Mouse (Mus musculus) limb, embryonic 14.5 days (tissue): ENCODE data around the gene Camta1. TPM values are rescaled to one million over a fixed set of nuclear protein-coding genes. Genes with fewer than 3 reads are reported as not detected.

ENCODE experiments used
- ATAC-seq: fragments of 200-750 bp; cut with Nextera tagmentation; 2 replicates; pipeline ENCODE4 v1.8.0; 2017; ENCODE audit warnings: low read depth, moderate number of reproducible peaks, moderate TSS enrichment; ENCODE audit not compliant: low FRiP score
- DNase-seq: peaks from one replicate; pipeline ENCODE4 v3.0.0-alpha.2; 2015; ENCODE audit warnings: low spot score
- H3K27ac ChIP-seq: fragments of 300-500 bp; sonication (generic); replicated peaks from 2 replicates; pipeline ENCODE4 v1.5.1; 2014; ENCODE audit warnings: low read depth, mild to moderate bottlenecking, low read length, moderate library complexity, mixed read lengths
- H3K27me3 ChIP-seq: fragments of 300-500 bp; sonication (generic); 2 replicates; pipeline ENCODE4 v1.6.1; 2014; ENCODE audit warnings: low read length, mixed read lengths; ENCODE audit not compliant: control insufficient read depth, insufficient read depth
- H3K36me3 ChIP-seq: fragments of 300-500 bp; sonication (generic); 2 replicates; pipeline ENCODE4 v1.6.1; 2014; ENCODE audit warnings: mild to moderate bottlenecking, low read length, moderate library complexity, mixed read lengths; ENCODE audit not compliant: control insufficient read depth, insufficient read depth
- H3K4me1 ChIP-seq: fragments of 300-500 bp; sonication (generic); 2 replicates; pipeline ENCODE4 v1.6.1; 2014; ENCODE audit warnings: antibody characterized with exemption, low read length, mixed read lengths; ENCODE audit not compliant: control insufficient read depth, insufficient read depth
- H3K4me2 ChIP-seq: fragments of 300-500 bp; sonication (generic); replicated peaks from 2 replicates; pipeline ENCODE4 v1.6.1; 2014; ENCODE audit warnings: low read depth, mild to moderate bottlenecking, low read length, moderate library complexity; ENCODE audit not compliant: severe bottlenecking
- H3K4me3 ChIP-seq: fragments of 300-500 bp; sonication (generic); replicated peaks from 2 replicates; pipeline ENCODE4 v1.5.1; 2014; ENCODE audit warnings: low read length
- H3K9ac ChIP-seq: fragments of 300-500 bp; sonication (generic); 2 replicates; pipeline ENCODE4 v1.6.1; 2014; ENCODE audit warnings: mild to moderate bottlenecking, low read depth, low read length, moderate library complexity; ENCODE audit not compliant: severe bottlenecking
- H3K9me3 ChIP-seq: fragments of 300-500 bp; sonication (generic); 2 replicates; pipeline ENCODE4 v1.6.1; 2016; ENCODE audit warnings: low read length; ENCODE audit not compliant: control insufficient read depth
- POLR2A ChIP-seq: fragments of 200-500 bp; IDR thresholded peaks from 2 replicates; pipeline ENCODE4 v1.8.0; 2012; ENCODE audit warnings: inconsistent platforms, mild to moderate bottlenecking, moderate library complexity, borderline replicate concordance; ENCODE audit not compliant: insufficient read depth, insufficient read length; ENCODE audit errors: extremely low read depth
- WGBS: fragments of 180-500 bp; shearing (Covaris S2); extraction: QIAGEN DNeasy Blood & Tissue Kit; methylation state at CpG from one replicate; pipeline ENCODE4 v1.1.7; 2014; 5-methylcytosine and 5-hydroxymethylcytosine counted together
- polyA plus RNA-seq, 2 experiments: library from polyadenylated mRNA; depleted of rRNA in 1 of 2; stranded (reverse) in 1 of 2; unstranded in 1 of 2; fragments of >200 nt; fragmentation: Nextera tagmentation in 1 of 2; extraction: Ambion mirVana in 1 of 2; gene quantifications; 2 replicates each; pipeline versions ENCODE4 v1.2.1 to v1.2.3; 2012 to 2014

Gene Camta1
- polyA plus RNA-seq, 2 experiments: 28.6 to 78.8 TPM

DNA sequence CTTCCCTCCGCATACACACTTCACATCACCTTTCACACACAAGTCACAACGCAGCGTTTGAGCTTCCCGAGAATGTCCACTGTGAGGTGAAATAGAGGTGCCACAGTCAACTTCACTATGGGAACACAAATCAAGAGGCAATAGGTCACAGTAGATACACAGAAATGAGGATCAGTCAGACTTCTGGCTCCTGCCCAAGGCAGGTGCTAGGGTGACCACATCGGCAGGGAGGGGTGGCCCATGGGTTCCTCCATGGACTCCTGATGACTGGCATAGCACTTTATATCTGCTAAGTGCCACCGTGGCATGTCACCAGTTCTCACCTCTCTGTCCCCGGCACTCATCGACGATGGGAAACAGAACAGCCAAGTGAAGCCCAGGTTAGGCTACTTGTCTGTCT is 863.0 kb downstream of the Camta1 start:
- H3K27ac ChIP-seq: no peak overlapping the region
- no peak overlapping the region for H3K9ac ChIP-seq
- no peaks in the 10 kb centered on the region for H3K27me3 ChIP-seq
- 0 out of 2 replicates have a peak, but pooled peaks cover 2% of the 10 kb centered on the region for H3K36me3 ChIP-seq
- no peaks in the 10 kb centered on the region for H3K4me1 ChIP-seq
- WGBS: 91% methylated on average over 9 of the region's 9 CpGs
- H3K4me2 ChIP-seq: no peak overlapping the region
- DNase-seq (no peak), ATAC-seq (no peak)
- H3K4me3 ChIP-seq: no peak overlapping the region
- TF ChIP-seq POLR2A: no peak
- H3K9me3 ChIP-seq: no peaks in the 10 kb centered on the region

DNA sequence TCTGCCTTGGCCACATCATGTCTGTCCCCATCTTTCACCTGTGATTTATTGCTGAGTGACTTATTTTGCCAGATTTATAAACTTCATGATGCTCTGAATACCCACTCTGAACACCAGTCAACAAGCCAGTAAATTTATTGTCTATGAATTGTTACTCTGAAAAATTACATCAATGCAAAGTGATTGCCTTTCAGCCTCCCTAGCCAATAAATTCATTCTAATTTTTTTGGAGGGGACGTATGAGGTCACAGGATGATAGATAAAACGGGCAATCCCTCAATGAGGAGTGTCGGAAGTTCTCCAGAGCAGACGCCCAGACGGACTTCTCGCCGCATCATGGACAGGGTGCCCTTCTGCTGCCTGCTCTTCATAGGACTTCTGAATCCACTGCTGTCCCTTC is 864.9 kb downstream of the Camta1 start, which contains the start of gene Uts2:
Uts2 (plus strand) TSS at position 301 of the 400 bp plus-strand sequence.
- H3K4me2 ChIP-seq: no peak within 1 kb of the TSS
- DNase-seq (no peak), ATAC-seq (no peak)
- H3K36me3 ChIP-seq: no peaks in the 10 kb centered on the region
- no peak within 1 kb of the TSS for H3K4me3 ChIP-seq
- no peak within 1 kb of the TSS for H3K27ac ChIP-seq
- H3K27me3 ChIP-seq: no peaks in the 10 kb centered on the region
- no peaks in the 10 kb centered on the region for H3K4me1 ChIP-seq
- no peak for TF ChIP-seq POLR2A
- WGBS: 88% methylated on average over 7 of the region's 7 CpGs
- H3K9me3 ChIP-seq: no peaks in the 10 kb centered on the region
- H3K9ac ChIP-seq: no peak within 1 kb of the TSS

DNA sequence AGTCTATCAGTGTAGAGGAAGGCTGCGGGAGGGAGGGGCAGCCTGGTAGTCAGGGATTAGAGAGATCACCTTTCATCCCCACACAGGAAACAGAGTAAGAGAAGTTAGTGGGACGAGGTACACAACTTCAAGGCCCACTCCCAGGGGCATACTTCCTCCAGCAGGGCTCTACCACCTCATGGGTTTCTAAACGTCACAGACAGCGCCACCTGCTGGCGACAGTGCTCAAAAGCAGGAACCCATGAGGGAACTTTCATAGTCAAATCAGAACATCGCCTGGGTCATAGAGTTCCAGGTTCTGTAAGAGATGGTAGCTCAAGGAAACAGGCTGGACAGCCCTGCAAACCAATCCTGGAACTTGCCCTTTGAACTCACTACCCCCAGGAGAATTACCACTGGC is 871.5 kb downstream of the Camta1 start:
- ATAC-seq (no peak), DNase-seq (no peak)
- H3K4me3 ChIP-seq: no peak overlapping the region
- no peak for TF ChIP-seq POLR2A
- WGBS: 40% methylated on average over 6 of the region's 6 CpGs
- no peaks in the 10 kb centered on the region for H3K36me3 ChIP-seq
- no peak overlapping the region for H3K4me2 ChIP-seq
- no peaks in the 10 kb centered on the region for H3K4me1 ChIP-seq
- no peaks in the 10 kb centered on the region for H3K9me3 ChIP-seq
- H3K9ac ChIP-seq: no peak overlapping the region
- H3K27me3 ChIP-seq: no peaks in the 10 kb centered on the region
- no peak overlapping the region for H3K27ac ChIP-seq

DNA sequence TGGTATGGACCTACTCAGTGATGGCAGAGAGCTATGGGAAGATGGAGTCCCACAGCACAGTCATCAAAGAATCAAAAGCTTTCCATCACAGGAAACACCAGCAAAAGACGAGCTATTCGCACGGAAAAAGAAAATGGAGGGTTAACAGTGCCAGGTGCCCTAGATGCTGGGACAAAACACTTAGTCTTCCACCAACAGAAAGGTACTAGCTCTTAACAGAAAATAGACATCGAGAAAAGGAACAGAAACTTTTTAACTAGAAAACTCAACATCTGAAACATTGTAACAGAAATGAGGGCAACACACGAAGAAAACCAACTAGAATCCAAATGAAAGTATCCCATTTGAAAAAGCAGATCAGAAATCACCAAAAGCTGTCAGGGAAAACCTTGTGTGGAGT is 881.5 kb downstream of the Camta1 start:
- 89% methylated on average over 5 of the region's 5 CpGs for WGBS
- H3K27ac ChIP-seq: no peak overlapping the region
- ATAC-seq (no peak), DNase-seq (no peak)
- H3K9me3 ChIP-seq: no peaks in the 10 kb centered on the region
- H3K4me1 ChIP-seq: no peaks in the 10 kb centered on the region
- H3K4me2 ChIP-seq: no peak overlapping the region
- no peaks in the 10 kb centered on the region for H3K36me3 ChIP-seq
- no peak for TF ChIP-seq POLR2A
- H3K9ac ChIP-seq: no peak overlapping the region
- no peaks in the 10 kb centered on the region for H3K27me3 ChIP-seq
- no peak overlapping the region for H3K4me3 ChIP-seq

DNA sequence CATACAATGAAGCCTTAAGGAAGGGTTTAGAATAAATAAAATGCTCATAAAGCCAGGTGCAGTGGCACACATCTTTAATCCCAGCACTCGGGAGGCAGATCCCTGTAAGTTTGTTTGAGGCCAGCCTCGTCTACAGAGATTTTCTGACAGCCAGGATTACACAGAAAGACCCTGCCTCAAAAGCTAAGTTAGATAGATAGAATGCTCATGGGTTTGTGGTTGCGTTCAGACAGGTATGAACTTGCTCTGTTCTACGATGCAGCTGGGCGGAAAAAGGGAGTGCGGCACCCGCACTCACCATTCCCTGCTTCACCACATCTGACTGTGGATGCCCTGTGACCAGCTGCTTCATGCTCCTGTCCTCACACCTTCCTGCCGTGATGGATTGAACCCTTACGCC is 882.2 kb downstream of the Camta1 start:
- H3K9me3 ChIP-seq: no peaks in the 10 kb centered on the region
- no peak overlapping the region for H3K4me3 ChIP-seq
- WGBS: 71% methylated on average over 9 of the region's 9 CpGs
- no peaks in the 10 kb centered on the region for H3K27me3 ChIP-seq
- DNase-seq (no peak), ATAC-seq (no peak)
- no peaks in the 10 kb centered on the region for H3K36me3 ChIP-seq
- no peak overlapping the region for H3K4me2 ChIP-seq
- H3K9ac ChIP-seq: no peak overlapping the region
- no peak overlapping the region for H3K27ac ChIP-seq
- no peaks in the 10 kb centered on the region for H3K4me1 ChIP-seq
- no peak for TF ChIP-seq POLR2A
